Mouse (Mus musculus) lung, embryonic 14.5 days (tissue): ENCODE measurements around the gene 2810021J22Rik. TPM values are rescaled to one million over a fixed set of nuclear protein-coding genes. Genes with fewer than 3 reads are reported as not detected.
"Not testable (repeated sequence)": the region's sequence is repeated elsewhere in the genome, so short reads cannot be mapped to it uniquely, and the experiment has no call there.

ENCODE experiments used
- ATAC-seq: fragments of 200-750 bp; cut with Nextera tagmentation; 2 replicates; pipeline ENCODE4 v1.8.0; 2017; ENCODE audit warnings: mild to moderate bottlenecking, moderate TSS enrichment, moderate library complexity; ENCODE audit not compliant: insufficient read depth
- DNase-seq: peaks from one replicate; pipeline ENCODE4 v3.0.0-alpha.2; 2015
- H3K27ac ChIP-seq: fragments of 300-500 bp; sonication (generic); 2 replicates; pipeline ENCODE4 v1.5.1; 2014; ENCODE audit warnings: low read depth, mild to moderate bottlenecking, moderate library complexity
- H3K27me3 ChIP-seq: fragments of 300-500 bp; sonication (generic); 2 replicates; pipeline ENCODE4 v1.6.1; 2014; ENCODE audit warnings: low read length, control low read depth; ENCODE audit not compliant: insufficient read depth
- H3K36me3 ChIP-seq: fragments of 300-500 bp; sonication (generic); 2 replicates; pipeline ENCODE4 v1.6.1; 2014; ENCODE audit warnings: control low read depth; ENCODE audit not compliant: insufficient read depth
- H3K4me1 ChIP-seq: fragments of 300-500 bp; sonication (generic); 2 replicates; pipeline ENCODE4 v1.6.1; 2014; ENCODE audit warnings: antibody characterized with exemption, control low read depth; ENCODE audit not compliant: insufficient read depth
- H3K4me2 ChIP-seq: fragments of 300-500 bp; sonication (generic); 2 replicates; pipeline ENCODE4 v1.6.1; 2014; ENCODE audit warnings: mild to moderate bottlenecking
- H3K4me3 ChIP-seq: fragments of 300-500 bp; sonication (generic); 2 replicates; pipeline ENCODE4 v1.5.1; 2014; ENCODE audit warnings: low read depth, low read length
- H3K9ac ChIP-seq: fragments of 300-500 bp; sonication (generic); 2 replicates; pipeline ENCODE4 v1.6.1; 2014
- H3K9me3 ChIP-seq: fragments of 300-500 bp; sonication (generic); 2 replicates; pipeline ENCODE4 v1.6.1; 2016; ENCODE audit warnings: low read depth, low read length, control low read depth
- CTCF ChIP-seq: IDR thresholded peaks from 2 replicates; pipeline ENCODE4 v1.5.1; 2016; ENCODE audit warnings: antibody characterized with exemption, low read depth
- WGBS: fragments of 180-500 bp; shearing (Covaris S2); extraction: QIAGEN DNeasy Blood & Tissue Kit; methylation state at CpG from one replicate; pipeline ENCODE4 v1.1.7; 2014; 5-methylcytosine and 5-hydroxymethylcytosine counted together
- polyA plus RNA-seq: library from polyadenylated mRNA; unstranded; fragments of >200 nt; fragmentation: Nextera tagmentation; extraction: Ambion mirVana; gene quantifications from 2 replicates; pipeline ENCODE4 v1.2.1, GENCODE M21; 2014

Gene 2810021J22Rik
- 5.8 and 9.2 TPM in 2 replicates for polyA plus RNA-seq

DNA sequence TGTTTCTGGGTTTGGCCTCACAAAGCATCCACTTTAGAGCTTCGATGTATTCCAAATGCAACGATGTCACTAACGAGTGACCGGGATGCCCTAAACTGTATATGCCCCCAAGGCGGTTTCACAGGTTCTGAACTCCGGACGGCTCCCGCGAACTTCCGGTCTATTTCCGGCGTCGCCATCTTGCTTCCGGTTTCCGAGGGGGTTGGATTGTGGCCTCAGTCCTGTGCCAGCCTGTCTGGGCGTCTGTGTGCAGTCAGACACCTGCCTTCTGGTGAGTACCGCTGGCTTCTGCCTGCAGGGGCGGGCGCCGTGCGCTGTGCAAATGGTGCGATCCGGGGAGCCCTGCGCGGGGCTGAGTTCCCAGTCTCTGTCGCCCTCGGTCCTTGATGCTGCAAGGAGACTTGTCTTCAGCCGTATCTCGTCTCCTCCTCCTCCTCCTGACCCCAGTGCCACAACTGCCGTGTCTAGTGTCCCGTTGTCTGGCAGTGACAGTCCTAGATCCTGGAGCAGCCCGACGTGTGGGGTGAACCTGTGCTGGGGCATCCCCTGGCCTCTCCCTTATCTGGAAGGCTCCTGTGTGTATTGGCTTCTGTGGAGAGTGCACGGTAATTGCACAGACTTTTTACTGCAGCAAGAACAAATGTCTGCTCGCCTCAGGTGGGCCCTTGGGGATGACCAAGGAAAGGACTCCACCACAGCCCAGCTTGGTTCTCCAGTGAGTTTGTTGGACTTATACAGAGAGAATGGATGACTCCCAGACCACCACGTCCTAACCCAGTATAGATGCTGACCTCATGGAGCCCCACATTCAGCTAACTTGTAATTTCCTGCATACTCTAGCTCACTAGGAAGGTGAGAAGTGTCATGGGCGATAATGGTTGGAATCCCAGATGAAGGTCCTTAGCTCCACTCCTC lies at the start of gene 2810021J22Rik:
Gene 2810021J22Rik, plus strand, starts transcription at position 178 of the 915 bp plus-strand sequence.
- DNase-seq (peak; percentile 90), ATAC-seq (peak; percentile 93)
- H3K36me3 ChIP-seq: peaks cover 7% of the 10 kb centered on the region
- no peaks in the 10 kb centered on the region for H3K9me3 ChIP-seq
- 3% methylated on average over 37 of the region's 37 CpGs for WGBS
- peaks cover 3% of the 10 kb centered on the region; the same call in 1 of the 2 replicates for H3K4me1 ChIP-seq
- H3K27ac ChIP-seq: peak within 1 kb of the TSS; percentile 77
- H3K4me2 ChIP-seq: peak within 1 kb of the TSS; percentile 81
- TF ChIP-seq CTCF: peak; percentile 26; the same call in 1 of the 2 replicates
- H3K27me3 ChIP-seq: no peaks in the 10 kb centered on the region
- H3K4me3 ChIP-seq: peak within 1 kb of the TSS; percentile 63
- peak within 1 kb of the TSS; percentile 74 for H3K9ac ChIP-seq

DNA sequence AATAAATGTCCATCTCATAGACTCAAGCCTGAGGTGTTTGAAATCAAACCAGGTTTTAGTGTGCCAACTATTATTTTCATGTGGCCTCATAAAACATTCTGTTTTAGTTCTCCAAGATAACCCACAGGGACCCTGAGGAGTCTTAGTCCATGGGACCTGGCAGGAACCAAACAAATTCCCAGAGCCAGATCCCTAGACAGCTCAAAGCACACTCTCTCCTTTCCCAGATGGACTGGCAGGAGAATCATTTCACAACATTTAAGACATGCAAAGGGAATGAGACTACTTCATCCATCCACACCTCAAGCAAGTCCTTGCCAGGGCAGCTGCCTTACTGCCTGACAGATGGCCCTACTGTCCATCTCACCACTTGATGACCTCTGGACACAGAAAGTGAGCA lies 38.1 kb upstream of the 2810021J22Rik start, which contains the start of gene Olfr312:
Gene Olfr312, plus strand, starts transcription at position 301 of the 400 bp plus-strand sequence.
- DNase-seq, H3K4me2 ChIP-seq, H3K27ac ChIP-seq, H3K4me3 ChIP-seq, H3K27me3 ChIP-seq, H3K9ac ChIP-seq, H3K36me3 ChIP-seq, H3K9me3 ChIP-seq, H3K4me1 ChIP-seq, ATAC-seq: not testable (repeated sequence)

DNA sequence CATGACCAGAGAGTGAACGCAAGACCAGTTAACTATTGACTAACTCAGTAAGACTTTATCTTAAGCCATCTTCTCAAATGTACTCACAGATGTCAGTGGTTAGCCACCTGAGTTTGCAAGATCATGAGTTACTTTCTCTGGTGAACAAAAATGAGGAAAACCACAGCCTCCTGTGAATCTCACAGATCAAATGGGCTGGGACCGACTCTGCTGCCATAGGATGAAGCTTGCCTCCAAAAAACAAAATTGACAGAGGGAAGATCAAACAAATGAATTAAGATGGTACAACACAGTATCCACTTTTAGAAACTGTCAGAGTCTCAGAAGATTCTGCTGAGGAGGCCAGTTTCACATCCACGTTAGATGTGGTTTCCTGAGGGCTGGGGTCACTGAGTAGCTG lies 37.3 kb upstream of the 2810021J22Rik start:
- Histone ChIP-seq H3K9ac (no peak overlapping the region), H3K9me3 (no peaks in the 10 kb centered on the region), H3K36me3 (no peaks in the 10 kb centered on the region), H3K27me3 (no peaks in the 10 kb centered on the region), H3K4me2 (no peak overlapping the region), H3K27ac (no peak overlapping the region), H3K4me1 (no peaks in the 10 kb centered on the region), H3K4me3 (no peak overlapping the region)
- WGBS: 69% methylated on average over 3 of the region's 3 CpGs
- ATAC-seq (no peak), DNase-seq (no peak)
- TF ChIP-seq CTCF: no peak

DNA sequence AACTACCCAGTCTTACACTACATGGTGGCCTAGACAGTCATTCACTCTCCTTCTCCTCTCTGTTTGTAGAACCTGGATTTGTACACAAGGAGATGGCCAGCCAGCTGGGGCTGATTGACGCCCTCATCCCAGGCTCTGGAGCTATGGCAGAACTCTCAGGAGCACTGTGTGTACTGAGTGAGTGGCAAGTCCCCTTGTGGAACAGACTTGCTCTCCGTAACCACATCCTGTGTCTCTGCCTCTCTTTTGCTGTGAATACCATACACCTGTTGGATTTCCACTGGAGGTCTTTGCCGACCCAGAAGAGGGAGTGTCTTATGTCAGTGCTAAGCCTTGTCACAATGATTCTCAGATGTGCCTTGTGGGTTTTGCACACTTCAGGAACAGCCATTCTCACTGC lies 34.5 kb upstream of the 2810021J22Rik start:
- not testable (repeated sequence) for H3K27me3 ChIP-seq, H3K9me3 ChIP-seq, H3K27ac ChIP-seq, H3K4me2 ChIP-seq, ATAC-seq, H3K9ac ChIP-seq, H3K4me3 ChIP-seq, DNase-seq, H3K4me1 ChIP-seq, H3K36me3 ChIP-seq
- 77% methylated on average over 3 of the region's 3 CpGs for WGBS

DNA sequence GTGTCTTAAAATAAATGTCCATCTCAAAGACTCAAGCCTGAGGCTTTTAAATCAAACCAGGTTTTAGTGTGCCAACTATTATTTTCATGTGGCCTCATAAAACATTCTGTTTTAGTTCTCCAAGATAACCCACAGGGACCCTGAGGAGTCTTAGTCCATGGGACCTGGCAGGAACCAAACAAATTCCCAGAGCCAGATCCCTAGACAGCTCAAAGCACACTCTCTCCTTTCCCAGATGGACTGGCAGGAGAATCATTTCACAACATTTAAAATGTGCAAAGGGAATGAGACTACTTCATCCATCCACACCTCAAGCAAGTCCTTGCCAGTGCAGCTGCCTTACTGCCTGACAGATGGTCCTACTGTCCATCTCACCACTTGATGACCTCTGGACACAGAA lies 28.1 kb upstream of the 2810021J22Rik start, which contains the start of gene Olfr311:
Gene Olfr311, plus strand, starts transcription at position 301 of the 400 bp plus-strand sequence.
- H3K9me3 ChIP-seq, H3K9ac ChIP-seq, H3K27ac ChIP-seq, H3K4me3 ChIP-seq, H3K4me1 ChIP-seq, H3K4me2 ChIP-seq, H3K36me3 ChIP-seq, ATAC-seq, DNase-seq, H3K27me3 ChIP-seq: not testable (repeated sequence)

DNA sequence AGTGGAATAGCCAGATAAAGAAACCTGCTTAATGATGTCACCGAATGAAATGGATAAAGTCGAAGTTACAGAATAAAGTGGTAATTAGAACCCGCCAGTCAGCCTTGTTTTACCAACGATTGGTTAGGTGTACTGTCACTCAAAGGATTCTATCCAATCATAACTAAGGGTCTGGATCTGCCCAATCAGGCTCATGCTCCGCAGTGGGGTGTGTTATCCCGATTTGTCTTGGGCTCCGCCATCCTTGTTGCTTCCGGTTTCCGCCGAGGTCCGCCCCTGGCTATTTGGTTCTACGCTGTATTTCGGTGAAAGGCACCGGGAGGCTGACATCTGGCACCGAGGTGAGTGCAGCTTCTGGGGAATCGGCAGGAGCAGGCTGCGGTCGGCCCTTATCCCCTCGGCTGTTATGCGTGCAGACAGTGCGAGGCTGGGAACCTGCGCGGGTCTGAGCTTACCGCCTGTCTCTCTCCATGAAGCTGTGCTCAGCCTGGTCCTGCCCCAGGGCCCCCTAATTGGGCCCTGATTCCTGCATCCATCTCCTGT lies 20.0 kb upstream of the 2810021J22Rik start, which contains the start of gene Gm12258:
Gene Gm12258, plus strand, starts transcription at position 240 of the 543 bp plus-strand sequence.
- H3K9me3 ChIP-seq: no peaks in the 10 kb centered on the region
- WGBS: under 1% methylated on average over 24 of the region's 24 CpGs
- peaks cover 13% of the 10 kb centered on the region; the same call in 1 of the 2 replicates for H3K36me3 ChIP-seq
- DNase-seq: peak; percentile 98
- peak; percentile 100 for ATAC-seq
- H3K27ac ChIP-seq: no peak within 1 kb of the TSS
- TF ChIP-seq CTCF: no peak
- no peaks in the 10 kb centered on the region for H3K27me3 ChIP-seq
- H3K4me2 ChIP-seq: peak within 1 kb of the TSS; percentile 79
- H3K4me1 ChIP-seq: 0 out of 2 replicates have a peak, but pooled peaks cover 3% of the 10 kb centered on the region
- H3K4me3 ChIP-seq: peak within 1 kb of the TSS; percentile 63
- peak within 1 kb of the TSS; percentile 78 for H3K9ac ChIP-seq

DNA sequence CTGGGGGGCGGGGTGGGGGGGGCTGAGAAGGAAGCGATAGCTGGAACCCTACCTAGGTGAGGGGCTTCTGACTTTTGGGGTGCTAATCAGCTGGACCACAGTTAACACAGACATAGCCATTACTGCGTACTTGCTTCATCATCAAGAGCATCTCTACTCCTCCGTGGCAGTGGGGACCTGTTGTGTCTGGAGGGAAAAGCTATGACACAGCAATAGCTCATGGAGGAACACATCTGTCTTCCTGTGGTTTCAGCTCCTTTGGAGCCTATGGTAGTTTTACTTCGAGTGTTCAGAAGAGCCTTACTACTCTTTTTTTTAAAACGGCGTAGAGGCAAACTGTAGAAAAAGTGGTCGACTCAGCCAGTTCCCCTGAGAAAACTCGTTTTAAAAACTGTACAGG lies 19.4 kb upstream of the 2810021J22Rik start:
- ATAC-seq: no peak
- peak overlapping the region; percentile 63 for H3K4me3 ChIP-seq
- H3K4me1 ChIP-seq: 0 out of 2 replicates have a peak, but pooled peaks cover 3% of the 10 kb centered on the region
- no peak overlapping the region for H3K27ac ChIP-seq
- 43% methylated on average over 9 of the region's 9 CpGs for WGBS
- no peaks in the 10 kb centered on the region for H3K9me3 ChIP-seq
- H3K27me3 ChIP-seq: no peaks in the 10 kb centered on the region
- DNase-seq: no peak
- no peak for TF ChIP-seq CTCF
- H3K4me2 ChIP-seq: peak overlapping the region; percentile 79
- H3K9ac ChIP-seq: peak overlapping the region; percentile 78
- H3K36me3 ChIP-seq: peaks cover 13% of the 10 kb centered on the region; the same call in 1 of the 2 replicates
